Mouse (Mus musculus) liver, adult 2 months (tissue): ENCODE results near the gene Zbtb21.

Experiments used
- CTCF ChIP-seq: fragments of 200-500 bp; IDR thresholded peaks from 2 replicates; pipeline ENCODE4 v1.5.1; 2011; ENCODE audit warnings: low read depth, low read length, control low read depth
- POLR2A ChIP-seq: fragments of 200-500 bp; IDR thresholded peaks from 2 replicates; pipeline ENCODE4 v1.6.1; 2011; ENCODE audit warnings: low read length, control low read depth; ENCODE audit not compliant: insufficient read depth; ENCODE audit errors: extremely low read depth

DNA sequence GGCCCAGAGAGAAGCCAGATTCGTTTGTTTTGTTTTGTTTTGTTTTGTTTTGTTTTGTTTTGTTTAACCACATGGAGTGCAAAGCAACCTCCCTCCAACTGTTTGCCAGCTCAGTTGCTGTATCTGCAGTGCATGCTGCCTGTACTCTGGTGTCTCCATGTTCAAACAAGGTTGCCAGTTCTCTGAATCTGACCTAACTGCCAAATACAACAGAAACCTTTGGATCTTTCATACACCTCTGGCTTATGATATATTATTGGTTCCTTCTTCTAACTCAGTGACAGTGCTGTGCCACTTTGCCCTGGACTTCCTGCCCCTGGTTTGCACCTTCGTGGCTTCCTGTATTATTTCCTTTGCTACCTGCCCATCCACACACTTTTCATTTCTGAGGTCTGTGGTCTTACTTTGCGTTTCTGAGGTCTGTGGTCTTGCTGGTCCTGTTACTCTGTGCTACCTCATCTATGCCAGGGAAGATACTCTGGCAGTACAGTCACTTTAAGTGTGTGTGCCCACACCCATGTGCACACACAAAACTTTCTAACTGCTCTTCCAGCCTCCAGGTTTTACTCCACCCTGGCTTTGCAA, 1.6 kb upstream of the Zbtb21 start:
- no peak for TF ChIP-seq CTCF
- no peak for TF ChIP-seq POLR2A
